Mouse (Mus musculus) WW6 (cell line): ENCODE results near the gene Ctsr.
"Not testable (repeated sequence)": the region's sequence is repeated elsewhere in the genome, so short reads cannot be mapped to it uniquely, and the experiment has no call there.

Experiments
- DNase-seq: peaks from one replicate; pipeline ENCODE4 v3.0.0-alpha.2; 2013; ENCODE audit warnings: low read depth, low spot score

Gene Ctsr

DNA sequence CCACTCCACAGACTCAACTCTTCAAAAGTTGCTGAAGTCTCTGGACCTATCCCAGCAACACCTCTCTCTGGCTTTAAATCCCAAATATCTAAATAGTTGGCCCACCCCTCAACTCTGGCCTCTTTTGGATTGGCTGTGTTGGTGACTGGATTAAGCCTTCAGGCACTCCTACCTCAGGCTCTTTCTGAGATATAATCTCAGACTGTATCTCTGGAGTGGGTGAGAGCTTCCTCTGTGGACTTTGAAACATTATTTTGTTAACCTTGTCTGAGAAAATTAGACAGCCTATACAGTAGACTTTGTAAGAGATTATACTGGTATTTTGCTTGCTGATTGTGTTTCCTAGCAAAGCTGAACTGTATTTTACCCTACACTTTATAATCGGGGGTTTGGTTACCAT is at the start of gene Ctsr:
TSS of gene Ctsr (minus strand) at position 101 of the 400 bp plus-strand sequence.
- no peak for DNase-seq

DNA sequence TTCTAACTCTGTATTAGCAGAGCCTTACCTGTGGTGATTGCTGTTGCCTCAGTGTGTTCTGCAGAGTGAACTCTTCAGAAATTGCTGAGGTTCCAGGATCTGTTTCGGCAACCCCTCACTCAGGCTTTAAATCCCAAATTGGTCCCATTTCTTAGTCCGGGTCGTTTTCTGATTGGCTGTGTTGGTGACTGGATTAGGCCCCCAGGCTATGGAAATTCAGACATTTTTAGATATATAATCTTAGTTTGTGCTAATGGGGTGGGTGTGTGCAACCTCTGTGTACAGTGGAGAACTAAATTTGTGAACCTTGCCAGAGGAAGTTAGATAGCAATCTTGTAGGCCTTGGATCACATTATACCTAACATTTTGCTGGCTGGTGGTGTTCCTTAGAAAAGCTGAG is 39.3 kb upstream of the Ctsr start, which contains the start of gene Cts6:
TSS of gene Cts6 (minus strand) at position 101 of the 400 bp plus-strand sequence.
- no peak for DNase-seq

DNA sequence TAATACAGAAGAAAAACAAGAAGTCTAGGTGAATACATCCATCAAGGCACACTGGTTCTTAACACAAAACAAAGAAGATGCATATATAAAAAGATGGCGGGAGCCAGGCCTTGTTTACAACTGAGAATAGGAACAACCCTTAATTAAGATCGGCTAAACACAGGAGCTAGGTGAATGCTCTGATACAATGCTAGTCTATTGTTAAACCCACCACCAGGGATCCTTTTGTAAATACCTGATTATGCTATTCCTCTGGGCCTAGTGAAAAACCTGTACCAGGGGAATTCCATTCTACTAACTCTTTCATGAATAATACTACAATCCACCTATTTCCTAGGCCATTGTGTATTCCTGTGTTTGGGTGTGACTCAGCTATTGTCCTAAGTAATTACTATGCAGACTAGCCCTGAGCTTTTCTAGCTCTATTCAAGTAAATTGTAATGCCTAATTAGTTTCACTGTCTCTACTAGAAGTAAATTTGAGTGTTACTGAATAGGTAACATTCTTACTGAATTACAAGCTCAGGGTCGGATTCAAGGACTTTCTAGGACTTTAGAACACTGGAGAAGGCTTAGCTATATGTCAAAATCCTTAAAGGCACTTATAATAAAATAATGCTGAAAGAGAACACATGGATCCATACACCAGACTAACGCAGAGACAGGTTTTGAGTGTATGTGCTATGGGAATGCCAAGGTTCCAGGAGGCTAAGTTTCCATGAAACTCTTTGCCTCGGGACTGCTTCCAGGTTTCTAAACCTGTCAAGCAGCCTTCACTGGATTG is 21.3 kb upstream of the Ctsr start:
- DNase-seq: not testable (repeated sequence)

DNA sequence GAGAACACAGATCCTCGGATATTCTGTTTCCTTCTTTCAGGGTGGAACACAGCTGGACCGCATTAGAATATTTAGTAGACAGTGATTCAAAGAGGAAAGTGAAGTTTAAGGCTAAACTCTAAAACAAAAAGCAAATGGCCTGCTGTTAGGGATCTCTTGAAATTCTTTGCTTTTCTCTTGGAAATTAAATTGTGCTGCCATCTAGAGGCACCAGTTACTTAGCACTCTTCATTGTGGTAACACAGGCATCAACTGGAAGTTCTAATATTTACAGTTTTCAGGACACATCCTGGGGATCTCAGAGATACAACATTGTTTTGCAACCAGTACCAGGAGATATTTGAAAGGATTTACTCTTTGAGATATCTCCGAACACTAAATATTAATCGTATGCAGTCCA is 566 bp upstream of the Ctsr start:
- no peak for DNase-seq
